Mouse (Mus musculus): ENCODE measurements around the gene Mzf1.

Gene Mzf1

DNA sequence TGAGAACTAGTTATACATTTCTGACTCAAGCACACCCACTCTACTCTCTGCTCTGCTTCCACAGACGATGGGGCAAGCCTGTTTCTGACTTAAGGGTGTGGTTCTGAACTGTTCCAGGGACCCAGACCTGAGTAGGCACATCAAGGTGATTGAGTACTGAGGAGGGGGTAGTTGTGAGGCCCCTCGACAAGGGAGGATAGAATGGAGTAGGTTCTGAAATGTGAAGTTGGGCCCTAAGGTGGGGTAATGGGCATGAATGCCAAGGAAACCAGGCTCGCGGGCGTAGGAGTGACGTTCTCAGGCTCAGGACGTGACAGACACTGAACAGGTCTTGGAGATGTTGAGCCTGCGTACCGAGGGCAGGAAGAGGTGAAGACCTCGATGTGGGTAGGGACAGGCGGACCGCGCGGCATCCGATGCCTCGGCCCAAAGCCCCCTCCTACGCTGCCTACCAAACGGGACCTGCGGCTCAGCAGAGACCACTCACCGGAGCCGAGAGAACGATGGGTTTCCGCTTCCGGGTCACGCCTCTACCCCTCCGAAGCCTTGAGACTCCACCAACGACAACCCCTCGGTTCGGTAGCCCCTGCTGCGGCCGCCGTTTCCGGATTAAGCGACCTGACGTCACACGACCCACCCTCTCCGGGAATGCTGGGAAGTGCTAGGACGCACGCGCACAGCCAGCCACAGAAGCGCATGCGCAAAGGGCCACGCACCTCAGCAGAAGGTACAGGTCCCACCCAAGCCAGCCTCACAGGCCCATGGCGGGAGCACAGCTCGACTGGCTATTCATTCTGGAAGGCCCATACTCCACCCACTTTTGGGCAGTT, 20.2 kb downstream of the Mzf1 start, which contains the start of gene Chmp2a:
TSS of gene Chmp2a (minus strand) at position 660 of the 830 bp plus-strand sequence.
- peak; percentile 98 for DNase-seq (ENCODE audit: low spot score in 2 of 2)

DNA sequence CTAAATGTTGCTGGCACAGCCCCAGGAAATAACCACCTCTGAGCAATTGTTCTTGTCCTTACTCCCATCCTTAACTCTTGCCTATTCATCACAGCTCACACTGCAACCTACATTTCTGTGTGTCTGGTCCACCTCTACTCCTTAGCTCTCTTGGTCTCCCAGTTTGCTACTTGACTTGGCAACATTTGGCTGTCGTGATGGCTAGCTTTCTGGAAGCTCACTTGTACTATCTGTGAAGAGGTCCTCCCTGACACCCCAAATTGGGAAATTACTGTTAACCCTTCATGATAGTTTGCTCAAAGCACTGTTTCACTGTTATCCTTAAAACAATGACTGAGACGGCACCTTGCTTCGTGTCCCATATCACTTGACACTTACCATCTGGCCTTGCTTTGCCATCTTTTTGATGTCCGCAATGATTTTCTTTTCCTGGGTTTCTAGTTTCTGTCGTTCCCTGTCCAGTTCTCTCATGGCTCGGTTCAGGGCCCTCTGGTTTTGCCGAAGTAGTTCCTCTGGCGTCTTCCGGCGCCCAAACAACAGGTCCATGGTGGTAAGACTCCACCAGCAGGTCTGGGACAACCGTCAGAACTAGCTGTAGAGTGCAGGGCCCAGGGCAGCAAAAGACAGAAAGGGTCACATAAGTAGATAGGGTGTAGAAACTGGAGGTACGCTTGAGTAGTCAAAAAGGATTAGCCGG, 21.0 kb downstream of the Mzf1 start:
- DNase-seq (ENCODE audit: low spot score in 2 of 2) = no peak

- no peak for DNase-seq (ENCODE audit: low spot score in 2 of 2)
Observed at GRCm38 (mm10) chr7:13032541-13032940, 22.0 kb downstream of the Mzf1 start.

GRCm38 (mm10) chr7:13031983-13032382, 22.6 kb downstream of the Mzf1 start:
- DNase-seq (ENCODE audit: low spot score in 2 of 2) = no peak

GRCm38 (mm10) chr7:13031069-13031468, 23.5 kb downstream of the Mzf1 start:
- DNase-seq (ENCODE audit: low spot score in 2 of 2) = no peak

GRCm38 (mm10) chr7:13028986-13029385, 25.6 kb downstream of the Mzf1 start:
- DNase-seq (ENCODE audit: low spot score in 2 of 2) = no peak

- DNase-seq (ENCODE audit: low spot score in 2 of 2) = no peak
Observed at GRCm38 (mm10) chr7:13025511-13026112, 29.0 kb downstream of the Mzf1 start.

DNA sequence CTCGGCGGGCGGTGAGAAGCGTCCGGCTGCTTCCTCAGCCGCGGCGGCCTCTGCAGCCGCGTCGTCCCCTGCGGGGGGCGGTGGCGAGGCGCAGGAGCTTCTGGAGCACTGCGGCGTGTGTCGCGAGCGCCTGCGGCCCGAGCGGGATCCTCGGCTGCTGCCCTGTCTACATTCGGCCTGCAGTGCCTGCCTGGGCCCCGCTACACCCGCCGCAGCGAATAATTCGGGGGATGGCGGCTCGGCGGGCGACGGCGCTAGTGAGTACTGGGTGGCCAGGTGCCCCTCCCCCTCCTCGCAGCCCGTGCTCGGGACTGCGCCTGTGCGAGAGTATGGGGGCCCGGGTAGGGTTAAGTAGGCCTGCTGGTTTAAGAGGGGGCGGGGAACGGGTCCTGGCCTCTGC, 29.8 kb downstream of the Mzf1 start:
- peak; percentile 74 to 84 for DNase-seq (ENCODE audit: low spot score in 2 of 2)

GRCm38 (mm10) chr7:13023928-13024731, 30.4 kb downstream of the Mzf1 start:
- peak; percentile 96 to 98 for DNase-seq (ENCODE audit: low spot score in 2 of 2)

DNA sequence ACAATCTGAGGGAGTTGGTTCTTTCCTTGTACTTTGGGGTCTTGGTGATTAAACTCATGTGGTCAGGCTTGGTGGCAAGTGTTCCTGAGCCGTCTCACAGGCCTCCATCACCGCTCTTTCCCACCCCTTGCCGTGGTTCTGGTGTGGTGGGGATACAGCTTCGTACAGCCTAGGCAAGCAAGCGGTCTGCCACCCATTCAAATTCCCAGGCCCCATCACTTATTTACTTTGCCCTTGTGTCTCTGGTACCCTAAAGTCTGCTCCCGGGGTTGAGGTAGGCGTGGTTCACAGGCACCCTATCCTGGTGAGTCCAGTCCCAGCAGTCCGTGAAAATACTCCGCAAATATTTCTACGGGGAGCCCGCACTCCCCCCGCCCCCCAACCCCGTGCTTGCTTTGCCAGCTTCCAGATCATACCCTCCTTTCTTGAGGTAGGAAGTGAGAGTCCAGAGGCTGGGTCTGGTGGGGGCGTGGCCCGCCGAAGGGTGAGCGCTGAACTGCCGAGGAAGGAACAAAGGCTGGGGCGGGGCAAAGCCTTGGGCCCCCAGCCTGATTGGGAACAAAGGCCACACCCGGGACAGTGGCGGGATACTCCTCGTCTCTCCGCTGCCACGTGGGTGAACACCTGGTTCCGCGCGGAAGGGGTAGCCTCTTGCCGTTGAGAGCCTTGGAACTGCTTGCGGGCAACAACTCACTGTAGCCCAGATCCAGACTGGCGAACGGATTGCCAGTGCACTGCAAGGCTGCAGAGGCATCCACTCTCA, 31.6 kb downstream of the Mzf1 start:
- DNase-seq (ENCODE audit: low spot score in 2 of 2) = no peak

DNA sequence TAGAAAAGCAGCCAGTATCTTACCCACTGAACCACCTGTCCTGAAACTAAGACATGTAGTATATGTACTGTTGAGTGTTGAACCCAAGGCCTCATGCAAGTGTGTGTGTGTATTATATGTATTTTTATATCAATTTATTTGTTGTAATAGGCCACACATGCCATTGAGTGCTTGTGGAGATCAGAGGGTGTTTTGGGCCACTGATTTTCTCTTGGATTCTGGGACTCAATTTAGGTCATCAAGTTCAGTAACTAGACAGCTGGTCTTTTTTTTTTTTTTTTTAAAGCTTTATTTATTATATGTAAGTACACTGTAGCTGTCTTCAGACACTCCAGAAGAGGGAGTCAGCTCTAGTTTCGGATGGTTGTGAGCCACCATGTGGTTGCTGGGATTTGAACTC, 39.3 kb downstream of the Mzf1 start:
- DNase-seq (ENCODE audit: low spot score in 2 of 2) = no peak

DNA sequence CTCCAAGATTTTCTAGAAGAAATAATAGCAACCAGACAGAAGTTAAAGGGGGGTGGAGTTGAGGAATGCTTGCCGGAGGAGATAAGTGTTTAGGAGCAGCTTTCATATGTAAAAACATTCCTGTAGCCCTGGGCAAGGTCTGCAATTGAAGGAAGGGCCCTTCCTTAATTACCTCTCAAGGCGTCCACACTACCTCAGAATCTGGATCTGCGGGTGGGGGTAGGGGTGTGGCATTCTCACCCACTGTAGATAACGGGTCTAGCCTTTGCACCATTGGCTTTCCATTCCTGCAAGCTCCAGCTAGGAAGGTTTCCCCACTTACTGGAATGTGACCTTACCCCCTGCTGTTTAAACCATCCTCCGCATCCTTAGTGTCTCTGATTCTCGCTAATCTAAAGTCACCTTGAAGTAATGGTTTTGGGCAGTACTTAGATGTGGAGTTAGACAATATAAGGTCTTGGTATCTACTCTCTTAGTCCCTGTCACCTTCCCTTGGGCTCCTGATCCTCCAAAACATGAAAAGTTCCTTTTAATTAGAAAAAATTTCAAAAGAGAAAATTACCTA, 40.2 kb downstream of the Mzf1 start:
- no peak for DNase-seq (ENCODE audit: low spot score in 2 of 2)

DNA sequence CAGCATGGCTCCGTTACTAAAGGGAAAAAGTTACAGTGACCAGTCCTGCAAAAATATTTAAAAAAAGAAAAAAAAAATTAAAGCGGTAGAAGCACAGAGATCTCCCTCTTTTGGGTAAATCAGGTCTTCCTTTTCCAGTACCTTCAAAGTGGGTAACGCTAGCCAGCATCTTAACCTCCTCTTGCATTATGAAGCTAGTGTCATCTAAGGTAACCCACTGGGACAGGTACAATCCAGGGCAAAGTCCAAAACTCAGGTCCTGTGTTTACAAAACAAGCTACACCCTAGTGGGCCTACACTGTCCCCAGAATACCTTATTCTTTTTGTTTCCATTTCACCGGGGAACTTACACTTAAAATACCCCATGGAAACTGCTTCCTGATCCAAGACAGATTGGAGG, 40.9 kb downstream of the Mzf1 start:
- no peak for DNase-seq (ENCODE audit: low spot score in 2 of 2)

DNA sequence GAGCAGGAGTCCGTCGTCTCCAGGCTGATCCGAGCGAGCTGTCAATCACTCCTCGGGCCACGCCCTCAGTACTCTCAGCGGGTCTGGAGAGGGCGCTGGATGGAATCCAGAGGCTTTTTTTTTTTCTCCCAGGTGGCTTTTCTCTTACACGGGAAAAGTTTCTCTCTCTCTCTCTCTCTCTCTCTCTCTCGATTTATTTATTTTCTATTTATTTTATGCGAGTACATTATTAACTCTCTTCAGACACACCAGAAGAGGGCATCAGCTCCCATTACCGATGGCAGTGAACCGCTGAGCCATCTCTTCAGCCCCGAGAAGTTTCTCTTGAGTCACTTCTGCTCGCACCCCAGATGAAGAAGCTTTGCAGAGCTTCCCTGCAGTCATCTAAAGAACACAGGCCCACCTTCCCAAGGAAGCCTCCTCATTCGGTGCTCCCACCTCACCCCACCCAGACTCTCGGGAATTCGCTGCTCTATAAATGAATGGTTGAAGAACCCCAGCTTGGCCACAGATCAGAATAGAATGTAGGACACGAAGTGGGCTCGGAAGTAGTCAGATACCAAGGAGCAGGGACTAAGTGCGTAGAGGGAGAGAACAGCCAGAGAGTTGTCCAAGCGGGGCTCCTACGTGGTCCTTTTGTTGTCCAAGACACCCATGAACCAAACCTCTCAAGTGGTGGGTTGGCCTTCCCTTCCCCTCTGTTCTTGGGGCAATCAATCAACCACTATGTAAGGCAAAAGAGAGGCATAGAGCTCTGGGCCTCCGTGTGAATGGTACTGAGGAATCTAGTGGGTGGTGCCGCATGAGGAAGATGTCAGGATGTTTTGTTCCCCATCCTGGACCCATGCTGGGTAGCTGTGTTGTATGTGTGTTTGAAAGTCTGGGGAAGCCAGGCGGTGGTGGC, 44.3 kb downstream of the Mzf1 start, which contains the start of gene Zbtb45:
TSS of gene Zbtb45 (minus strand) at position 30 of the 904 bp plus-strand sequence.
- no peak for DNase-seq (ENCODE audit: low spot score in 2 of 2)

GRCm38 (mm10) chr7:13009143-13010004, 45.2 kb downstream of the Mzf1 start:
- DNase-seq (ENCODE audit: low spot score in 2 of 2) = peak; percentile 94 to 96

GRCm38 (mm10) chr7:13007341-13008092, 47.0 kb downstream of the Mzf1 start:
- DNase-seq (ENCODE audit: low spot score in 2 of 2) = no peak

GRCm38 (mm10) chr7:13006531-13006930, 48.0 kb downstream of the Mzf1 start:
- no peak for DNase-seq (ENCODE audit: low spot score in 2 of 2)

DNA sequence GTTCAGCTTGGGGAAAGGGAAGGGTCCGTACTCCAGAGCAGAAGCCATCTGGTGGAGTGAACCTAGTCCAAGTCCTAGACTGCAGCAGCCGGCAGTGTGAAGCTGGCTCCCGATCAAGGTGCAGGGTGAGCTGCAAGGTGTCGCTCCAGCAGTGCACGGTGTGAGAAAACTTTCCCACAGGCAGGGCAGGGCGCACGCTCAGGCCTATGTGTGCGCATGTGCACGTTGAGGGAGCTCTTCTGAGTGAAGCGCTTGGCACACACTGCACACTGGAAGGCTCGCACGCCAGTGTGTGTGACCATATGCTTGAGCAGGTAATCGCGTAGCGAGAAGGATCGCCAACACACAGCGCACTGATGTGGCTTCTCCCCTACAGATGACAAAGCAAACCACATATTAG, 48.6 kb downstream of the Mzf1 start:
- no peak for DNase-seq (ENCODE audit: low spot score in 2 of 2)

Data from frontal cortex, postnatal 36 days (tissue).